Mouse (Mus musculus) limb, embryonic 13.5 days (tissue): ENCODE measurements at regions not wholly inside any gene's neighbourhood (a gene's known extent, or its start where the extent isn't known, plus 50 kb on each side); places are given as distances from the start of the nearest gene placed in this dataset.
"Not testable (repeated sequence)": the region's sequence is repeated elsewhere in the genome, so short reads cannot be mapped to it uniquely, and the experiment has no call there.

ENCODE experiments used
- ATAC-seq: fragments of 200-750 bp; cut with Nextera tagmentation; 2 replicates; pipeline ENCODE4 v1.8.0; 2017; ENCODE audit warnings: low read depth, moderate number of reproducible peaks, moderate TSS enrichment; ENCODE audit not compliant: low FRiP score
- H3K27ac ChIP-seq: fragments of 300-500 bp; sonication (generic); 2 replicates; pipeline ENCODE4 v1.5.1; 2015; ENCODE audit warnings: inconsistent platforms, mild to moderate bottlenecking, moderate library complexity
- H3K27me3 ChIP-seq: fragments of 300-500 bp; sonication (generic); 2 replicates; pipeline ENCODE4 v1.6.1; 2015; ENCODE audit warnings: mild to moderate bottlenecking, inconsistent platforms
- H3K36me3 ChIP-seq: fragments of 300-500 bp; sonication (generic); 2 replicates; pipeline ENCODE4 v1.6.1; 2015; ENCODE audit warnings: inconsistent platforms, mild to moderate bottlenecking, moderate library complexity
- H3K4me1 ChIP-seq: fragments of 300-500 bp; sonication (generic); 2 replicates; pipeline ENCODE4 v1.6.1; 2015; ENCODE audit warnings: inconsistent platforms
- H3K4me2 ChIP-seq: fragments of 300-500 bp; sonication (generic); replicated peaks from 2 replicates; pipeline ENCODE4 v1.6.1; 2015; ENCODE audit warnings: inconsistent platforms, mild to moderate bottlenecking, moderate library complexity
- H3K4me3 ChIP-seq: fragments of 300-500 bp; sonication (generic); 2 replicates; pipeline ENCODE4 v1.5.1; 2015; ENCODE audit warnings: moderate library complexity, mild to moderate bottlenecking, inconsistent platforms
- H3K9ac ChIP-seq: fragments of 300-500 bp; sonication (generic); 2 replicates; pipeline ENCODE4 v1.6.1; 2015; ENCODE audit warnings: mild to moderate bottlenecking, inconsistent platforms
- H3K9me3 ChIP-seq: fragments of 300-500 bp; sonication (generic); 2 replicates; pipeline ENCODE4 v1.6.1; 2016; ENCODE audit warnings: inconsistent platforms
- WGBS: fragments of 180-500 bp; shearing (Covaris S2); methylation state at CpG from one replicate; pipeline ENCODE4 v1.1.7; 2015; 5-methylcytosine and 5-hydroxymethylcytosine counted together

DNA sequence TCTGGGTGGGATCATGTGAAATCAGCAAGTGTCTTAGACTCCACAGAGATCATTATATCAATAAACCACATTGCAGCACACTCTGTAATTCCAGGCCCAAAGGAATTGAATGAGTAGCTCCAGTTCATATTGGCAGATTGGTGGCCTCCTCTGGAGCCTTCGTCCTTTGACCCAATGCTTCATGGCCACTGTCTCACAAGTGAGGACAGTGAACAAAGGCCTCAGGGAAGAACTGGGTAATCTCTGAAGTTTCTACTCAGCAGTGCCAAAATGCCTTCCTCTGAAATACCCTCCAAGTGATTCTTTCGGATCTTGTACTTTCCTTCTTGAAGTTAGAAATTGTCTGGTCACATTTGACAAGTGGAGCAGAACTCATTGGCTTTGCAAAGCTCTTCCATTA, 135.8 kb upstream of the Fam84a start:
- H3K4me1 ChIP-seq: 0 out of 2 replicates have a peak, but pooled peaks cover 7% of the 10 kb centered on the region
- H3K4me2 ChIP-seq: no peak overlapping the region
- 86% methylated on average over 2 of the region's 2 CpGs for WGBS
- H3K4me3 ChIP-seq: no peak overlapping the region
- no peak overlapping the region for H3K9ac ChIP-seq
- no peaks in the 10 kb centered on the region for H3K9me3 ChIP-seq
- no peaks in the 10 kb centered on the region for H3K27me3 ChIP-seq
- H3K27ac ChIP-seq: no peak overlapping the region
- no peaks in the 10 kb centered on the region for H3K36me3 ChIP-seq
- ATAC-seq: no peak

DNA sequence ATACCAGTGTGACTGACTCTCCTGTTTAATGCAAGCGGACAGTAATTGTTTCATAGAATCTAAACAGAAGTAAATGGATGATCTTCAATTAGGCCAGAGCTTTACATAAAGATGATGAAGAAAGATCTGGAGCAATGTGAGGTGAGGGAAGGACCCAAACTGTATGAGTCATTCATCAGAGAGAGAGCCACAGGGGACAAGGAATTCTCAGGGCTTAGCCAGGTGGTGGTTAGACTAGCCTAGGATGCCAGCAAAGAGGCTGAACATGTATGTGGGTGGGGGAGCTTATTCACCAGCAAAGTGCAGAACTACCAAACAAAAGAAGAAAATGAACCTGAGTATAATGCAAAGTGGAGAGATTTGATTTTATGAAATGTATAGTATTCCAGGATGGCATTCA, 134.8 kb upstream of the Fam84a start:
- Histone ChIP-seq H3K4me2 (no peak overlapping the region), H3K4me1 (0 out of 2 replicates have a peak, but pooled peaks cover 8% of the 10 kb centered on the region), H3K27me3 (no peaks in the 10 kb centered on the region), H3K9ac (no peak overlapping the region), H3K36me3 (no peaks in the 10 kb centered on the region), H3K9me3 (no peaks in the 10 kb centered on the region), H3K27ac (no peak overlapping the region), H3K4me3 (no peak overlapping the region)
- no peak for ATAC-seq
- 63% methylated on average over 1 of the region's 1 CpGs for WGBS

DNA sequence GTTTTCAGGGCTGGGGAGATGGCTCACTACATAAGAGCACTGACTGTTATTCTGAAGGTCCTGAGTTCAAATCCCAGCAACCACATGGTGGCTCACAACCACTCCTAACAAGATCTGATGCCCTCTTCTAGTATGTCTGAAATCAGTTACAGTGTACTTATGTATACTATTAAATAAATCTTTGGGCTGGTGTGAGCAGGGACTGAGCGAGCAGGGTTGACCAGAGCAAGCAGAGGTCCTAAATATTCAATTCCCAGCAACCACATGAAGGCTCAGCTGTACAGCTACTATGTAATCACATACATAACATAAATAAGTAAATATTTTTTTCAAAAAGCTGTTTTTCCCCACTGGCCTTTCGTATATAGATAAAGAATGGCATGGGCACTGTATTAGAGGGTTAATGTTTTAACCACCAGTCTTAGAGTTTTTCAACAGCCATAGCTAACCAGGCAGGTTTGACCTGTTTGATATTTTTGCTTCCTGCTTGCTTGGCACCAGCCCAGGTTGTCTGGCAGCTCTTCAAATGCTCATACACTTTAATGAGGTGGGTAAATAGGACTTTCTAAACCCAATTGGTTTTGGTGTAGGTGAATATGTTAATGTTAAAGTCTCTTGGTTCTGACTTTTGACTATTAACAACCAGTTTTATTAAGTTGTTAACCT, 134.1 kb upstream of the Fam84a start:
- Histone ChIP-seq H3K9me3 (no peaks in the 10 kb centered on the region), H3K4me3 (no peak overlapping the region), H3K36me3 (no peaks in the 10 kb centered on the region), H3K27me3 (no peaks in the 10 kb centered on the region), H3K4me1 (0 out of 2 replicates have a peak, but pooled peaks cover 8% of the 10 kb centered on the region), H3K4me2 (no peak overlapping the region), H3K9ac (no peak overlapping the region), H3K27ac (no peak overlapping the region)
- WGBS: 73% methylated on average over 2 of the region's 2 CpGs
- no peak for ATAC-seq

GRCm38 (mm10) chr12:14283106-14283692, 131.3 kb upstream of the Fam84a start:
- no peak overlapping the region for H3K4me2 ChIP-seq
- ATAC-seq: no peak
- H3K27me3 ChIP-seq: no peaks in the 10 kb centered on the region
- H3K4me3 ChIP-seq: no peak overlapping the region
- 44% methylated on average over 4 of the region's 4 CpGs for WGBS
- H3K36me3 ChIP-seq: no peaks in the 10 kb centered on the region
- no peak overlapping the region for H3K9ac ChIP-seq
- no peaks in the 10 kb centered on the region for H3K9me3 ChIP-seq
- no peak overlapping the region for H3K27ac ChIP-seq
- 0 out of 2 replicates have a peak, but pooled peaks cover 8% of the 10 kb centered on the region for H3K4me1 ChIP-seq

DNA sequence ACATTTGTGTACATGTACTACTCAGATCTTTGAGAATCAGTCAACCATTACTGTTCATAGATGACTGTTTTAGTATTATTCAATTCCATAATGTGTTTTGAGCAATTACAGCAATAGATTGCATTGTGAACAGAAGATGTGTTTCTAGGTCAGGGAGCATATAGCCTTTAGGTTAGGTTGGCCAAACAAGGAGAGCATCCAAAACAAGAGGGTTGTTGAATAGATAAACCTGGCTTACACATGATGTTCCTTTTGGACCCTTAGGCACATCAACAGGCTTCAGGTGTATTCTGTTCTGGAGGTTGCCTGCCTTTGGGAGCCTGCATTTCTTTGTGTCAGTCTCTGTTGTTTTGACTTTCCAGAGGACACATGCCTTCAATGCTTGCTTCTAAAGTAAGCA, 123.4 kb upstream of the Fam84a start:
- H3K9ac ChIP-seq: no peak overlapping the region
- H3K4me2 ChIP-seq: no peak overlapping the region
- no peak overlapping the region for H3K27ac ChIP-seq
- H3K36me3 ChIP-seq: no peaks in the 10 kb centered on the region
- no peaks in the 10 kb centered on the region for H3K4me1 ChIP-seq
- H3K9me3 ChIP-seq: no peaks in the 10 kb centered on the region
- no peak for ATAC-seq
- H3K4me3 ChIP-seq: no peak overlapping the region
- no peaks in the 10 kb centered on the region for H3K27me3 ChIP-seq

DNA sequence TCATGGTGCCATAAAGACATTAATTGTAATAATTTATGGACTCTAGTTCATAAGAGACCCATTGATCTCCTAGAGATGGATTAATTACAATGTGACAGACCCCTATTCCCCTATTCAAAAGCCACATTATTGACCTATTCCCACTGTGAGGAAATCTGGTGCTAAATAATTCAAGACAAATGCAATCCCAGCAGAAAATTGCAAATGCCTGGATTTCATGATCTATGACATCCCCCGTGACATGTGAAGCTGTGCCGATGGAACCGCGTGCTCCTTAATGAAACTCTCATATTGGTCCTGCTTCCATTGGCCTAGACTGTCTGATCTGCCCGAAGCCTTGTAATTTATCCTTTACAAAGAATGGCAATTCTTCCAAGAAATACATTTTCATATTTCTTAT, 122.9 kb upstream of the Fam84a start:
- no peaks in the 10 kb centered on the region for H3K36me3 ChIP-seq
- ATAC-seq: no peak
- H3K4me3 ChIP-seq: no peak overlapping the region
- WGBS: 80% methylated on average over 5 of the region's 5 CpGs
- no peak overlapping the region for H3K27ac ChIP-seq
- no peak overlapping the region for H3K9ac ChIP-seq
- no peaks in the 10 kb centered on the region for H3K4me1 ChIP-seq
- no peaks in the 10 kb centered on the region for H3K27me3 ChIP-seq
- no peaks in the 10 kb centered on the region for H3K9me3 ChIP-seq
- H3K4me2 ChIP-seq: no peak overlapping the region

DNA sequence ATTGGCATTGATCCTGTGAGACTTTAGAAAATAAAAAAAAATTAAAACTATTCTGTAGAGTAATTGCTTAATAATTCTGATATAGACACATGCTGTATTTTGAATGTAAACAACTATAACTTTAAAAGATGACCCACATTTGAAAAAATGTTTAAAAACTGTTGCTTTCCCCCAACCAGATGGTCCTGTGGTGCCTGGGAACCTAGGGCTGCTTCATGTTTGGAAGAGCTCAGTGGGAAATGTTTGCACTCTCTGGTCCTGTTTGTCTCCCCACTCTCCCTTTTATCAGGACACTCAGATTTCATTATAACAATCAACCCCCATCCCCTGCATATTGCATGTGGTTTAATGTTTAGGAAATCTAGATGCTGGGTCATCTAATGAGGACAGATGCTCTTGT, 119.4 kb upstream of the Fam84a start:
- Histone ChIP-seq H3K4me3 (no peak overlapping the region), H3K4me1 (no peaks in the 10 kb centered on the region), H3K9ac (no peak overlapping the region), H3K27me3 (no peaks in the 10 kb centered on the region), H3K9me3 (no peaks in the 10 kb centered on the region), H3K36me3 (no peaks in the 10 kb centered on the region), H3K4me2 (no peak overlapping the region), H3K27ac (no peak overlapping the region)
- no peak for ATAC-seq

DNA sequence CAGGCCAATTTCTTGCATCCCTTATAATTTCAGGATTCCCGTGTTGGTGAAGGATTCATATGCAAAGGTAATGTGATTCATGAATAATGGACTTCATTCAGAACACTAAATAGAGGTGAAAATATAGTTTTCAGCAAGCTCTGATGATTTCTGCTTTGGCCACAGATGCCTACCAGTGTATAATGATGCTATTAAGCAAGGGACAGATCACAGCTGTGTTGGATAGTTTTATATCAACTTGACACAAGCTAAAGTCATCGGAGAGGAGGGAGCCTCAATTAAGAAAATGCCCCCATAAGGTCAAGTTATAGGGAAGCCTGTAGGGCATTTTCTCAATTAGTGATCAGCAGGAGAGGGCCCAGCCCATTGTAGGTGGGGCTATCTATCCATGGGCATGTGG, 109.2 kb upstream of the Fam84a start:
- Histone ChIP-seq H3K27ac (no peak overlapping the region), H3K36me3 (no peaks in the 10 kb centered on the region), H3K4me2 (no peak overlapping the region), H3K4me3 (no peak overlapping the region), H3K9me3 (no peaks in the 10 kb centered on the region), H3K4me1 (no peaks in the 10 kb centered on the region), H3K27me3 (no peaks in the 10 kb centered on the region), H3K9ac (no peak overlapping the region)
- WGBS: 59% methylated on average over 2 of the region's 2 CpGs
- no peak for ATAC-seq

DNA sequence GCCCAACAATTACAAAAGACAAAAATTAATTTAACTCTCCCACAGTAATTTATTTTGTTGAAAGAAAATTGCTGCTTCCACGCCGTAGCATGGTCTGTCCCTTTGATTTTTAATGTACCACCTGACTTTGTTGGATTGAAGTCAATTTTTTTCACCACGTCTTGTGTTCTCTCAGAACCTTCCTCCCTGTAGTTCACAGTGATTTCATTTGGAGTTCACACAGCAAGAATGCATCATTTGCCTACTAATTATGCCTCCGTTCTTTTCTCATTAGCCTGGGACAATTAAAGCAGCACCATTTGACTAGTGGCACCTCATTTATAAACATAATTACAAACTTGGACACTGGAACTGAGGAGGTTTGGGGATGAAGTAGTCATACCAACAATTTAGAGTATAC, 108.4 kb upstream of the Fam84a start:
- WGBS: 52% methylated on average over 4 of the region's 4 CpGs
- Histone ChIP-seq H3K4me2 (no peak overlapping the region), H3K27ac (no peak overlapping the region), H3K36me3 (no peaks in the 10 kb centered on the region), H3K9ac (no peak overlapping the region), H3K4me1 (no peaks in the 10 kb centered on the region), H3K4me3 (no peak overlapping the region), H3K9me3 (no peaks in the 10 kb centered on the region), H3K27me3 (no peaks in the 10 kb centered on the region)
- no peak for ATAC-seq

DNA sequence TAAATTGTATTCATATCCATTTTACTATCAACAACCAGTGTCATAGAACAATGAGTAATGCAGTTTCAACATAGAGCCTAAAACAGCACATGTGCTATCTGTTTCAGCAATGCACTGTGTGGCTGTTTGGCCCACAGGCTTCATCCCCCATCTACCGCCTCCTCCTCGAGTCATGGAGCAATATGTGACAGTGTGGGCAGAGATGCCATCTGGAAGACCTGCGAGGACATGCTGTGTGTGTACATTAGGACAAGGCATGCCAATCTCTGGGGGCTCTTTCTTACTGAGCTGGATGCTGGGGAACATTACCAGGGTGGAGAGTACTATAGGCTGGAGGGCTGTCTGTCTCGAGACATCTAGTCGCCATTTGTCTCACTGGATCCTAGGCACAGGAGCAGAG, 101.5 kb upstream of the Fam84a start:
- Histone ChIP-seq H3K27ac (no peak overlapping the region), H3K36me3 (no peaks in the 10 kb centered on the region), H3K9me3 (no peaks in the 10 kb centered on the region), H3K27me3 (no peaks in the 10 kb centered on the region), H3K4me2 (no peak overlapping the region), H3K4me3 (no peak overlapping the region), H3K4me1 (no peaks in the 10 kb centered on the region), H3K9ac (no peak overlapping the region)
- ATAC-seq: no peak
- 90% methylated on average over 5 of the region's 5 CpGs for WGBS

GRCm38 (mm10) chr12:14250124-14250523, 98.3 kb upstream of the Fam84a start:
- 90% methylated on average over 4 of the region's 4 CpGs for WGBS
- H3K27ac ChIP-seq: no peak overlapping the region

DNA sequence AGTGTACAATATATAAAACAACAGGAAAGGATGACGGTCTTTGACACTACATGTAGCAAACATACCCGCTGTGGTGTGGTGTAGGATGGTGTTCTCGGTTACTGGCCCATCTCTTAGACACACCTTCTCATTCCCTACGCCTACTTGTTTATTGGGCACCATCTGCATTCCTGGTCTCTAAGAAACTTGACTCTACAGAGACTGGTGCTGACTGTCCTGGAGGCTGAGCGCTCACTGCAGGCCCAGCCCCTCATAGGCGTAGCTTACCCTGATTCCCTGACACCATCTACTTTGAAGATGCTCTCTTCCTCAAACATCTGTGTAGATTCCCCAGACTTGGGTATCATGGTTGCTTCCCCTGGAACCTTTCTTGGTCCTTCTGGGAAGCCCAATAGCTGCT, 90.9 kb upstream of the Fam84a start:
- 86% methylated on average over 6 of the region's 6 CpGs for WGBS
- H3K4me3 ChIP-seq, H3K9ac ChIP-seq, H3K4me2 ChIP-seq, H3K27me3 ChIP-seq, ATAC-seq, H3K27ac ChIP-seq, H3K4me1 ChIP-seq, H3K36me3 ChIP-seq, H3K9me3 ChIP-seq: not testable (repeated sequence)

More at GRCm38 (mm10) chr12:14250124-14250523, 98.3 kb upstream of the Fam84a start:
- Histone ChIP-seq H3K9me3 (no peaks in the 10 kb centered on the region), H3K4me3 (no peak overlapping the region), H3K9ac (no peak overlapping the region), H3K4me1 (no peaks in the 10 kb centered on the region), H3K27me3 (no peaks in the 10 kb centered on the region), H3K36me3 (no peaks in the 10 kb centered on the region), H3K4me2 (no peak overlapping the region)
- ATAC-seq: no peak

DNA sequence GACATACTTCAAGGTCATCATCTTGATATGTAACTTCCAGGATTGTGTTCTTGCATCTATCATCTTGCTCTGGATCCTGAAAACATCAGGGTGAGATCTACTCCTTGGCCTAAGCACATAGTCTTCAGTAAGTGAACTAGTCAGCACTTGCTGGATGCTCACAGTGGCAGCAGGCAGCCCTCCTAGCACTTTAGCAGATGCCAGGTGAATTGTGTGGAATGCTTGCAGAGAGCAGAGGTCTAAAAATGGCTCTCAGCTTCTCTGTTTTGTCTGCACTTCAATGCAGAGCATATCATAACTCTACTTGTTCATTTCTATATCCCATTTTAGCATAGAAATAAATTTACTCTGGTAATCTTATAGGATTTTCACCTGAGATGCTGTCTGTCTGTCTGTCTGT, 85.8 kb upstream of the Fam84a start:
- H3K27me3 ChIP-seq: no peaks in the 10 kb centered on the region
- no peaks in the 10 kb centered on the region for H3K4me1 ChIP-seq
- no peak overlapping the region for H3K9ac ChIP-seq
- no peaks in the 10 kb centered on the region for H3K9me3 ChIP-seq
- no peak overlapping the region for H3K27ac ChIP-seq
- no peak overlapping the region for H3K4me3 ChIP-seq
- no peak for ATAC-seq
- H3K4me2 ChIP-seq: no peak overlapping the region
- H3K36me3 ChIP-seq: no peaks in the 10 kb centered on the region
